Mouse (Mus musculus) midbrain, embryonic 11.5 days (tissue): Measurements from ENCODE around the gene 1700067K01Rik. TPM values are rescaled to one million over a fixed set of nuclear protein-coding genes. Genes with fewer than 3 reads are reported as not detected.

ENCODE experiments used
- ATAC-seq: fragments of 200-750 bp; cut with Nextera tagmentation; 2 replicates; pipeline ENCODE4 v1.8.0; 2017; ENCODE audit warnings: moderate TSS enrichment, moderate library complexity; ENCODE audit not compliant: low FRiP score
- DNase-seq: peaks from one replicate; pipeline ENCODE4 v3.0.0; 2015; ENCODE audit warnings: low spot score; ENCODE audit errors: missing footprints
- H3K27ac ChIP-seq: fragments of 300-500 bp; sonication (generic); 2 replicates; pipeline ENCODE4 v1.5.1; 2014; ENCODE audit warnings: low read depth, low read length
- H3K27me3 ChIP-seq: fragments of 300-500 bp; sonication (generic); 2 replicates; pipeline ENCODE4 v1.6.1; 2014; ENCODE audit warnings: mild to moderate bottlenecking, low read length, moderate library complexity, mixed read lengths; ENCODE audit not compliant: control insufficient read depth, insufficient read depth
- H3K36me3 ChIP-seq: fragments of 300-500 bp; sonication (generic); 2 replicates; pipeline ENCODE4 v1.6.1; 2014; ENCODE audit warnings: mild to moderate bottlenecking, low read length, moderate library complexity, mixed read lengths; ENCODE audit not compliant: control insufficient read depth, insufficient read depth
- H3K4me1 ChIP-seq: fragments of 300-500 bp; sonication (generic); 2 replicates; pipeline ENCODE4 v1.6.1; 2014; ENCODE audit warnings: low read length; ENCODE audit not compliant: control insufficient read depth, insufficient read depth
- H3K4me2 ChIP-seq: fragments of 300-500 bp; sonication (generic); 2 replicates; pipeline ENCODE4 v1.6.1; 2014; ENCODE audit warnings: mild to moderate bottlenecking, moderate library complexity
- H3K4me3 ChIP-seq: fragments of 300-500 bp; sonication (generic); 2 replicates; pipeline ENCODE4 v1.5.1; 2014; ENCODE audit warnings: low read depth, low read length
- H3K9ac ChIP-seq: fragments of 300-500 bp; sonication (generic); 2 replicates; pipeline ENCODE4 v1.6.1; 2014; ENCODE audit warnings: low read length
- H3K9me3 ChIP-seq: fragments of 300-500 bp; sonication (generic); 2 replicates; pipeline ENCODE4 v1.6.1; 2016; ENCODE audit warnings: low read length; ENCODE audit not compliant: control insufficient read depth
- whole genome bisulfite sequencing: fragments of 180-500 bp; shearing (Covaris S2); extraction: QIAGEN DNeasy Blood & Tissue Kit; methylation state at CpG from one replicate; pipeline ENCODE4 v1.1.7; 2014; 5-methylcytosine and 5-hydroxymethylcytosine counted together
- polyA plus RNA-seq: library from polyadenylated mRNA; unstranded; fragments of >200 nt; fragmentation: Nextera tagmentation; extraction: Ambion mirVana; gene quantifications from 2 replicates; pipeline ENCODE4 v1.2.1, GENCODE M21; 2014

The 1700067K01Rik gene
- polyA plus RNA-seq, 1 experiment from 2014 or later = 0.56 TPM

DNA sequence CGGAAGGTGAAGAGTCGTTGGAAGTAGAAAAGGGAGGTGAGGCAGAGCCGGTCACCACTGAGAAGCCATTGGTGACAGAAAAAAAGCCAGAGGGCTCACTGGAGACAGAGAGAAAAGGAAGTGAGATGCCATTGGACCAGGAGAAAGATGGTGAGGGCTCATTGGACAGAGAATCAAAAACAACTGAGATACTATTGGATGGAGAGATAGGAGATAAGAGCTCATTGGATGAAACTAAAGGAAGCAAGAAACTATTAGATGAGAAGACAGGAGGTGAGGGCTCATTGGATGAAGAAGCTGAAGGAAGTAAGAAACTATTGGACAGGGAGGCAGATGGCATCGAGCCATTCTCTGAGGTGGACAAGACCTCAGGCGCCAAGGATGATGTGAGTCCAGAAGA lies 28.0 kb downstream of the 1700067K01Rik start:
- 90% methylated on average over 5 of the region's 5 CpGs for WGBS
- DNase-seq (no peak), ATAC-seq (no peak)
- H3K4me1 ChIP-seq = peaks cover 3% of the 10 kb centered on the region; the same call in 1 of the 2 replicates
- no peak overlapping the region for H3K9ac ChIP-seq
- no peak overlapping the region for H3K4me3 ChIP-seq
- H3K4me2 ChIP-seq = no peak overlapping the region
- no peaks in the 10 kb centered on the region for H3K9me3 ChIP-seq
- H3K27me3 ChIP-seq = peaks cover 28% of the 10 kb centered on the region
- H3K36me3 ChIP-seq = no peaks in the 10 kb centered on the region
- no peak overlapping the region for H3K27ac ChIP-seq

- H3K9me3 ChIP-seq = no peaks in the 10 kb centered on the region
- WGBS = 80% methylated on average over 4 of the region's 4 CpGs
- no peaks in the 10 kb centered on the region for H3K36me3 ChIP-seq
- H3K4me3 ChIP-seq = no peak overlapping the region
- H3K4me2 ChIP-seq = no peak overlapping the region
- H3K9ac ChIP-seq = no peak overlapping the region
- H3K27me3 ChIP-seq = peaks cover 8% of the 10 kb centered on the region
- ATAC-seq (no peak), DNase-seq (no peak)
- no peak overlapping the region for H3K27ac ChIP-seq
- H3K4me1 ChIP-seq = no peaks in the 10 kb centered on the region
Observed at GRCm38 (mm10) chr8:84032777-84033176, 31.5 kb downstream of the 1700067K01Rik start.

- Histone ChIP-seq H3K27me3 (peaks cover 17% of the 10 kb centered on the region), H3K9ac (no peak overlapping the region), H3K4me3 (no peak overlapping the region), H3K4me2 (no peak overlapping the region), H3K4me1 (0 out of 2 replicates have a peak, but pooled peaks cover 4% of the 10 kb centered on the region), H3K36me3 (no peaks in the 10 kb centered on the region), H3K9me3 (no peaks in the 10 kb centered on the region), H3K27ac (no peak overlapping the region)
- 82% methylated on average over 5 of the region's 5 CpGs for WGBS
- DNase-seq (no peak), ATAC-seq (no peak)
Observed at GRCm38 (mm10) chr8:84038015-84038414, 36.7 kb downstream of the 1700067K01Rik start.

- peaks cover 28% of the 10 kb centered on the region for H3K27me3 ChIP-seq
- no peak overlapping the region for H3K4me3 ChIP-seq
- H3K9ac ChIP-seq = no peak overlapping the region
- no peak overlapping the region for H3K4me2 ChIP-seq
- ATAC-seq = peak; percentile 13; the same call in 1 of the 2 replicates
- 0 out of 2 replicates have a peak, but pooled peaks cover 4% of the 10 kb centered on the region for H3K4me1 ChIP-seq
- H3K36me3 ChIP-seq = no peaks in the 10 kb centered on the region
- peak; percentile 98 for DNase-seq
- no peak overlapping the region for H3K27ac ChIP-seq
- no peaks in the 10 kb centered on the region for H3K9me3 ChIP-seq
- WGBS = 11% methylated on average over 5 of the region's 5 CpGs
Observed at GRCm38 (mm10) chr8:84039050-84039449, 37.7 kb downstream of the 1700067K01Rik start.

GRCm38 (mm10) chr8:84042066-84042947 lies 41.0 kb downstream of the 1700067K01Rik start, which contains the start of gene Il27ra:
Gene Il27ra (minus strand): TSS chr8:84042589.
- H3K36me3 ChIP-seq = no peaks in the 10 kb centered on the region
- H3K4me1 ChIP-seq = peaks cover 4% of the 10 kb centered on the region; the same call in 1 of the 2 replicates
- WGBS = 4% methylated on average over 40 of the region's 40 CpGs
- H3K9ac ChIP-seq = peak within 1 kb of the TSS; percentile 32; the same call in 1 of the 2 replicates
- H3K27me3 ChIP-seq = peaks cover 42% of the 10 kb centered on the region
- H3K4me3 ChIP-seq = peak within 1 kb of the TSS; percentile 24
- H3K4me2 ChIP-seq = peak within 1 kb of the TSS; percentile 60
- H3K9me3 ChIP-seq = no peaks in the 10 kb centered on the region; the same call in 1 of the 2 replicates
- no peak within 1 kb of the TSS for H3K27ac ChIP-seq
- peak; percentile 94 for DNase-seq
- peak; percentile 81 for ATAC-seq

DNA sequence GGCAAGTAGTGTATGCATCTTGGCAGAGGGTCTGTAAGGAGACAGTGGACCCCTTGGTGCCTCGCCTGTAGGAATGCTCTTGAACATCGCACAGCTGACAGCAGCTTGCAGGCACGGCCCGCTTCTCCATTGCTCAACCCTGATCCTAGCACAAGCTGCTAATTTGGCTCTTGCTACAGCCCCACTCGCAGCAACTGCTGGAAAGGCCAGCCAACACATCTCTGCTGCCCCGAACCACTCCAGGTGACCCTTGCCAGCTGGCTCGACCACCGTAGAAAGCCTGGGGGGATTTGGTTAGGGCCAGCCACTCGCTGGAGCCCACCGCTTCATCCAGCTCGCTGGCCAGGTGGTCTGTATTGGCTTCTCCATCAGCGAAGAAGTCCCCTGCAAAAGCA lies 41.6 kb downstream of the 1700067K01Rik start:
- H3K27ac ChIP-seq = no peak overlapping the region
- H3K9me3 ChIP-seq = no peaks in the 10 kb centered on the region; the same call in 1 of the 2 replicates
- peaks cover 4% of the 10 kb centered on the region; the same call in 1 of the 2 replicates for H3K4me1 ChIP-seq
- H3K4me3 ChIP-seq = no peak overlapping the region
- no peaks in the 10 kb centered on the region for H3K36me3 ChIP-seq
- peaks cover 42% of the 10 kb centered on the region for H3K27me3 ChIP-seq
- H3K4me2 ChIP-seq = no peak overlapping the region
- DNase-seq (no peak), ATAC-seq (0 out of 2 replicates have a peak, but pooled peaks have one; percentile 28)
- 32% methylated on average over 12 of the region's 12 CpGs for WGBS
- H3K9ac ChIP-seq = no peak overlapping the region

GRCm38 (mm10) chr8:84044103-84044502 lies 42.8 kb downstream of the 1700067K01Rik start:
- Histone ChIP-seq H3K9me3 (no peaks in the 10 kb centered on the region; the same call in 1 of the 2 replicates), H3K4me2 (no peak overlapping the region), H3K27ac (no peak overlapping the region), H3K4me1 (peaks cover 4% of the 10 kb centered on the region; the same call in 1 of the 2 replicates), H3K4me3 (no peak overlapping the region), H3K9ac (no peak overlapping the region), H3K27me3 (peaks cover 42% of the 10 kb centered on the region), H3K36me3 (no peaks in the 10 kb centered on the region)
- ATAC-seq (no peak), DNase-seq (no peak)
- 6% methylated on average over 7 of the region's 7 CpGs for WGBS

DNA sequence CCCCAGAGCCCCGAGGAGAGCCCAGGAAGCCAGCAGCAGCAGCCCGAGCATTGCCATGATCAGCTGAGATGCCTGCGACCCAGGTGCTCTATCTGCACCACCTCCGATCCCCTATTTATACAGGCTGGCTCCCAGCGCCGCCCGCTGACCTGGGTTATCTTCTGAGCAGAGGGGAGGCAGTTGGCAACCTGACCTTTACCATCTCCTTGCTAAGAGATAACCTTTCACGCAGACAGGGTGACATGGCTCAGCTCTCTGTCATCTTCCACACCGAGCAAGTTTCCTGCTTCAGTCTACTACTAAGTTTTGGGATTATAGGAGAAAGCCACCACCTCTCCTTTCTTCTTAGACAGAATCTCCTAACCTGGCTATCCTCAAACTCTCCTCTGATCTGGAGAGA lies 43.6 kb downstream of the 1700067K01Rik start, which contains the start of gene Rln3:
Rln3 (minus strand) TSS at position 101 of the 400 bp plus-strand sequence.
- Histone ChIP-seq H3K9ac (no peak within 1 kb of the TSS), H3K4me2 (peak within 1 kb of the TSS; percentile 24; the same call in 1 of the 2 replicates), H3K4me3 (no peak within 1 kb of the TSS), H3K4me1 (peaks cover 4% of the 10 kb centered on the region; the same call in 1 of the 2 replicates), H3K36me3 (no peaks in the 10 kb centered on the region), H3K27me3 (peaks cover 40% of the 10 kb centered on the region), H3K27ac (no peak within 1 kb of the TSS), H3K9me3 (no peaks in the 10 kb centered on the region; the same call in 1 of the 2 replicates)
- WGBS = 8% methylated on average over 9 of the region's 9 CpGs
- DNase-seq (no peak), ATAC-seq (no peak)

DNA sequence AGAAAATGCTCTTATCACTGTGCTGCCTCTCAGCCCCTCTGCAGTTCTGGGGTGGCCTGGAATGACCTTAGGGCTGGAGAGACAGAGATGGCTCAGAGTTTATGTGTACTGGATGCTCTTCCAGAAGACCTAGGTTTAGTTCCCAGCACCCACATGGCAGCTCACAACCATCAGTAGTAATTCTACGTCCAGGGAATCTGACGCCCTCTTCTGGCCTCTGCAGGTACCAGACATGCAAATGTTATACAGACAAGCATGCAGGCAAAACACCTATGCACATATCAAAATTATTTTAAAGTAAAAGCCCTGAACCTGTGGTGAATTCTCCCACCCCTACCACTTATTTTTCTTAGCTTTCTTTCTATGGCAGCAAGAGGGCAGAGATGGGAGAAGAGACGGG lies 45.2 kb downstream of the 1700067K01Rik start:
- H3K27ac ChIP-seq = no peak overlapping the region
- DNase-seq (no peak), ATAC-seq (no peak)
- no peaks in the 10 kb centered on the region for H3K36me3 ChIP-seq
- no peak overlapping the region for H3K4me3 ChIP-seq
- no peak overlapping the region for H3K4me2 ChIP-seq
- 77% methylated on average over 3 of the region's 3 CpGs for WGBS
- H3K27me3 ChIP-seq = peaks cover 37% of the 10 kb centered on the region
- no peaks in the 10 kb centered on the region; the same call in 1 of the 2 replicates for H3K9me3 ChIP-seq
- H3K4me1 ChIP-seq = peaks cover 4% of the 10 kb centered on the region; the same call in 1 of the 2 replicates
- H3K9ac ChIP-seq = no peak overlapping the region
